Mouse (Mus musculus): ENCODE measurements at regions not wholly inside any gene's neighbourhood (a gene's known extent, or its start where the extent isn't known, plus 50 kb on each side); places are given as distances from the start of the nearest gene placed in this dataset.

DNA sequence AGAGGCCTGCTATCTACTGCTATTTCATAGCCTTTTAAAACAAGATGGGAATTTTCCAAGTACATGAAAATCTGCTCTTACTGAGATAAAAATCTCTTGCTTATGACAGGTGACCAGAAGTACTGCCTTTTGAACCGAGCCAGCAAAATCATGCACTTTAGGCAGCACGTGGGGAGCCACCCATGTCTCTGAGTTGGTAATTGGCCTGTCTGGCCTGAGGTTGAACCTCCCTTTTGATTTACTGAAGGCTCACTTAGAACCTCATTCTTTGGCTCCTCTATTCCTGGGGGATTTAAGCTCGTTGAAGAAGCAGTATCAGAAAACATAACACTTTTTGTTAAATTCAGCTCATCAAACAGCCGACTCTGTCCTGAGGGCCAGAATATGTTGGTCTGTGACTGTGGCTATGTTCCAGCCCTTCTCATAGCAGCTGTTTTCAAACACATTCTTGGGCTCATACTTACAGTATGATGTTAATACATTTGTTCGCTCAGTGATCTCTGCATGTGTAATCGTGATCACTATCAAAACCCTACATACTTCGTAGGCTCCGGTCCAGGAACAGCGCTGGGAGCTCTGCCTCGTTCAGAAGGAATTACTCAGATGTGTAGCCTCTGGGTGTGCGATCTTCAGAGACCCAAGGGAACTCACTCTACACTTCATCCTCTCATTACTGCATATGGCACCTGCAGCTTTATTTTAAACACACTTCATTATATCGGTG, 290.1 kb upstream of the Gm15217 start:
- WGBS: 57% methylated on average over 12 of the region's 12 CpGs
- Histone ChIP-seq H3K4me1 (ENCODE audit: control insufficient read depth, insufficient read depth, low read length) (no peaks in the 10 kb centered on the region), H3K4me3 (replicated peaks; ENCODE audit: extremely low read depth, low read depth, low read length) (no peak overlapping the region)

DNA sequence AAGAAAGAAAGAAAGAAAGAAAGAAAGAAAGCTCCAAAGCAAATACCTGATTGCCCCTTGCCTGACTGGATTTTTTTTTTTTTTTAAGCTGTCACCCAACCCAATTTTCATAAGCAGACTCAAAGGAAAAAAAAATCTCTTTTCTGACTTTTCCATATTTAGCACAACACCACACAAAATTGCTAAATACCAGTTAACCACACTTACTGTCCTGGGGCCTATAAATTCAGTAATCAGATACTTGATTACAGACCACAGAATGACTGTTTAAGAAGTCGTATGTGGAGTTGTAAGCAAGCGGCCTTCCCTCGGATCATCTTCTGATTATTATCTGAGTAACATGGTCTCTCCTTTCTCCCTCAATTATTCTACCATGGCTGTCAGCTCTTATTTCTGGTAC, 263.3 kb upstream of the Gm15217 start:
- Histone ChIP-seq H3K4me1 (ENCODE audit: control insufficient read depth, insufficient read depth, low read length) (no peaks in the 10 kb centered on the region), H3K4me3 (replicated peaks; ENCODE audit: extremely low read depth, low read depth, low read length) (no peak overlapping the region)
- DNase-seq: no peak
- no peak for TF ChIP-seq POLR2A (IDR thresholded peaks at IDR 0.05; ENCODE audit: borderline replicate concordance, extremely low read depth, low read depth, low read length)
- TF ChIP-seq CTCF (IDR thresholded peaks at IDR 0.05; ENCODE audit: insufficient read depth, low read length): no peak
- WGBS: 89% methylated on average over 3 of the region's 3 CpGs

More for the DNA sequence above, 290.1 kb upstream of the Gm15217 start:
- no peak for DNase-seq
- TF ChIP-seq POLR2A (IDR thresholded peaks at IDR 0.05; ENCODE audit: borderline replicate concordance, extremely low read depth, low read depth, low read length): no peak
- TF ChIP-seq CTCF (IDR thresholded peaks at IDR 0.05; ENCODE audit: insufficient read depth, low read length): no peak

DNA sequence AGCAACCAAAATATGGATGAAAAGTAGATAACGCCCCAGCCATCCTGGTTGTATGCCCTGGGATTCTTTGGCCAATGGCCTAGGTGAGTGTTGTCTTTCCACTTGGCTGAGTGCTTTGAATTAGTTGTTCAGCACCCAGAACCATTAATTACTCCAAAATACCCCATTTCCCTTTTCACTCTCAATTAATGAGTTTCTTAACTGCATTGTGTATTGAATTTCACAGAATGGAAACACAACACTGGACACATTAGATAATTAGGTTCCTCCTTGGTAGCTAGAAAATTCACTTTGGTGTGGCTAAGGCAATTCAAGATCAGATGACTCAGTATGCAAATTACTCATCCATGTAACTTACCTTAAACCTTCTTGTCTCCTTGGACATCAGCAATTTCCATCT, 252.7 kb upstream of the Gm15217 start:
- 93% methylated on average over 1 of the region's 1 CpGs for WGBS
- Histone ChIP-seq H3K4me3 (replicated peaks; ENCODE audit: extremely low read depth, low read depth, low read length) (no peak overlapping the region), H3K4me1 (ENCODE audit: control insufficient read depth, insufficient read depth, low read length) (no peaks in the 10 kb centered on the region)
- TF ChIP-seq CTCF (IDR thresholded peaks at IDR 0.05; ENCODE audit: insufficient read depth, low read length) (no peak), POLR2A (IDR thresholded peaks at IDR 0.05; ENCODE audit: borderline replicate concordance, extremely low read depth, low read depth, low read length) (no peak)
- DNase-seq: no peak

DNA sequence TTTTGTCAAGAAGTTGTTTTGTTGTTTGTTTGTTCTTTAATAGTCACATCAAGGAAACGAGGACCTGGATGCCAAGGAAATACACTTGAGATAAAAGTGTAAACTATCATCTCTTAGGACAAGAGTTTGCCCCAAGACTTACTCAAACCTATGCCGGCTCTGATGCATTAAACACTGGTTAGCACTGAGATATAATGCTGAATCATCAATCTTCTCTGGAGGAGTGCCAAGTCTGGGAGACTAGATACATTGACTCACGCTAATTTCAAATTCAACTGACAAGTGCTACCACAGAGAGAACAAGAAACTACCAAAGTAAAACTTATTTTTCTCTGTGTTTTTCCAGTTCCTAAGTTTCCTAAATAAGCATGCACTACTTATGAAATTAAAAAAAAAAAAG, 249.5 kb upstream of the Gm15217 start:
- DNase-seq: no peak
- Histone ChIP-seq H3K4me1 (ENCODE audit: control insufficient read depth, insufficient read depth, low read length) (no peaks in the 10 kb centered on the region), H3K4me3 (replicated peaks; ENCODE audit: extremely low read depth, low read depth, low read length) (no peak overlapping the region)
- no peak for TF ChIP-seq CTCF (IDR thresholded peaks at IDR 0.05; ENCODE audit: insufficient read depth, low read length)
- TF ChIP-seq POLR2A (IDR thresholded peaks at IDR 0.05; ENCODE audit: borderline replicate concordance, extremely low read depth, low read depth, low read length): no peak
- WGBS: 49% methylated on average over 3 of the region's 3 CpGs

DNA sequence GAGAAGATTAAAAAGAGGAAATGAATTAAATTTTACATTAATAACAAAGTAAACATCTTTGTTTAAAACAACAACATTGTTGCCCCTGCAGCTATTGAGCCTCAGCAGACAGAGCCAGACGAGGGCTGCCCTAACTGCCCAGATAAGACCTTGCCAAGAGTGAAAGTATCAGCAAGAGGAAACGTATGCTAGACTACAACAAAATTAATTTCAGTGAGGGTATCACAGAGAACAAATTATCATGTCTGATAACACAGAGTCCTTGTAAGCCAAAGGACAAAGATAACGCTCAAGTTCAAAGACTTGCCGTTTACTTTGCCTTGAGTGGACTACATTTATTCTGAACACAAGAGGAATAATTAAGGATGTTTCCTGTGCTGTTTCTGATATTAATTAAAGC, 235.0 kb upstream of the Gm15217 start:
- H3K4me3 ChIP-seq (replicated peaks; ENCODE audit: extremely low read depth, low read depth, low read length): no peak overlapping the region
- DNase-seq: no peak
- WGBS: 12% methylated on average over 4 of the region's 4 CpGs
- no peaks in the 10 kb centered on the region; the same call in 1 of the 2 replicates for H3K4me1 ChIP-seq (ENCODE audit: control insufficient read depth, insufficient read depth, low read length)
- TF ChIP-seq POLR2A (IDR thresholded peaks at IDR 0.05; ENCODE audit: borderline replicate concordance, extremely low read depth, low read depth, low read length): no peak
- no peak for TF ChIP-seq CTCF (IDR thresholded peaks at IDR 0.05; ENCODE audit: insufficient read depth, low read length)

DNA sequence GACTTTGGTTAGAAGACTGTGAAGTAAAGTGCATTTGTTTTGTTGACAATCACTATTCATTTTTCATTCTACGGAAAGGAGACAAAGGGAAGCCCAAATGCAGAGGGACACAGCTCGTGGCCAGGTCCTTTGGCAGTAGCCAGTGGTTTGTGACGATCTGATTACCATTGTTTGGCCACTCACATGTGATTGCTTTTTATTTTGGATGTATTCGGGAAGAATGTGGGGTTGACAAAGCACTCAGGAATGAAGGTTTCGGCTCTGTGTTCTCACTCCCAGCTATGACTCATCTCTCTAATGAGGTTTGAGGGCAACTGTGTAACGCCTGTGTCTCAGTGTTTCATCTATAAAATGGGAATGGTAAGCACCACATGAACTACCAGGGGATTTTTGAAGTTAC, 234.5 kb upstream of the Gm15217 start:
- TF ChIP-seq CTCF (IDR thresholded peaks at IDR 0.05; ENCODE audit: insufficient read depth, low read length): no peak
- no peak for TF ChIP-seq POLR2A (IDR thresholded peaks at IDR 0.05; ENCODE audit: borderline replicate concordance, extremely low read depth, low read depth, low read length)
- WGBS: 17% methylated on average over 6 of the region's 6 CpGs
- no peak for DNase-seq
- Histone ChIP-seq H3K4me1 (ENCODE audit: control insufficient read depth, insufficient read depth, low read length) (no peaks in the 10 kb centered on the region; the same call in 1 of the 2 replicates), H3K4me3 (replicated peaks; ENCODE audit: extremely low read depth, low read depth, low read length) (no peak overlapping the region)

DNA sequence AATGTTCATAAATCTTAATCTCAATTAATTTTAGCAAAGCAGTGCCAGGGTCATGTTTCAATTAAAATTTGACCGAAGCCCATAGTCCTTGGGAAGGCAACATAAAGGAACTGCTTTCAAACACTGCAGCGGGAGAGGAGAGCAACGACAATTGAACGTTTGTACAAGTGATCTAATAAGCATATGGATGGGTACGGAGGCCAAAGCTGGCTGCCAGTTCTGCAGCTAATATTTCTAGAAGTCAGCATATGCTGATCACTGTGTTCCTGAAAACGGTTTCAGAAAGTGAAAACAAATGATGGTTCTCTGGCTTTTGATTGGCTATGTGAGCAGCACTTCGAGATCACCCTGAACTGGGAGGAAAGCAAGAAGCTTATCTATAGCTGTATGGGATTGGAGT, 233.6 kb upstream of the Gm15217 start:
- Histone ChIP-seq H3K4me3 (replicated peaks; ENCODE audit: extremely low read depth, low read depth, low read length) (no peak overlapping the region), H3K4me1 (ENCODE audit: control insufficient read depth, insufficient read depth, low read length) (no peaks in the 10 kb centered on the region; the same call in 1 of the 2 replicates)
- TF ChIP-seq CTCF (IDR thresholded peaks at IDR 0.05; ENCODE audit: insufficient read depth, low read length) (no peak), POLR2A (IDR thresholded peaks at IDR 0.05; ENCODE audit: borderline replicate concordance, extremely low read depth, low read depth, low read length) (no peak)
- DNase-seq: no peak
- 61% methylated on average over 7 of the region's 7 CpGs for WGBS

DNA sequence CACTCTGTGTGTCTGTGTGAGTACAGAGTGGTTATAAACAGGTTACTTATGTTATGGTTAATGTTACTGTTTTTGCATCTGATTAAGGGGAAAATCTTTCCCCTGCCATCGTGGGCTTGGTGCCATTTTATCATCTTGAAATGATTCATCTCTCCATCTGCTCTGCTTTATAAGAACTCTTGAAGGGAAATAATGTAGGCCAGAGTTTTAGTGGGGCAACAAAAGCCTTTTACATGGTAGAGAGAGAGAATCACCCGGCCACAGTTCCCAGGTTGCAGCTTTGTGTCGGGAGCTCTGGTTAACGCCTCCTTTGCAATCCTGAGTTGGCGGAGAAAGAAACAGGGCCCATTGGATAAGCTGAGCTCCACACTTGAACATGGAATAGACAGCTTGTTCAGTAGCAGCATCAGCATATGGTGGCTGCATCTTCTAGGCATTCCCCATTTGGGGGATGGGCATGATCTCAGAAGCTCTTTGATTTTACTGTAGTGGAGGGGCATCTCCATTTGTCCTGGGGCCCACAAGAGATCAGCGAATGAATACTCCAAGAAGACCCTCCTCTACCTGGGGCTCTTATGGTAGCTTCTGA, 230.0 kb upstream of the Gm15217 start:
- DNase-seq: no peak
- Histone ChIP-seq H3K4me3 (replicated peaks; ENCODE audit: extremely low read depth, low read depth, low read length) (no peak overlapping the region), H3K4me1 (ENCODE audit: control insufficient read depth, insufficient read depth, low read length) (no peaks in the 10 kb centered on the region)
- WGBS: 89% methylated on average over 6 of the region's 6 CpGs
- TF ChIP-seq CTCF (IDR thresholded peaks at IDR 0.05; ENCODE audit: insufficient read depth, low read length) (no peak), POLR2A (IDR thresholded peaks at IDR 0.05; ENCODE audit: borderline replicate concordance, extremely low read depth, low read depth, low read length) (no peak)

DNA sequence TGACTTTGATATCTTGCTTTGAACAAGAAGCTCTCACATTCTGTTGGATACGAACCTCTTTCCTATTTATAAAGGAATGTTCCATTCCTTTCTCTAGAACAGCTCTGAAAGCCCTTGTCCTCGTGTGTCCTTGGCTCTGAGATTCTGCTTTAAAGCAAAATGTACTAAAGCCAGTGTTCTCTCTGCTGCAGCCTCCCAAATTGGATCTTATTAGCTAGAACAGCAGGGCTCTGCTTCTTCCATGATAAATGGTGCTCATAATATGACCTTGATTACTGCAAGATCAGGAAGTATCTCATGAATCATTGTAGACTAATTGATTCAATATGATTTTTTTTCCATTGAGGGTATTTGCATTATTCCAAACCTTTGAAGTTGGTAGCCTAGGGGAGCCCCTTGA, 220.5 kb upstream of the Gm15217 start:
- 32% methylated on average over 2 of the region's 2 CpGs for WGBS
- no peak for DNase-seq
- H3K4me1 ChIP-seq (ENCODE audit: control insufficient read depth, insufficient read depth, low read length): no peaks in the 10 kb centered on the region
- no peak overlapping the region for H3K4me3 ChIP-seq (replicated peaks; ENCODE audit: extremely low read depth, low read depth, low read length)
- no peak for TF ChIP-seq CTCF (IDR thresholded peaks at IDR 0.05; ENCODE audit: insufficient read depth, low read length)
- no peak for TF ChIP-seq POLR2A (IDR thresholded peaks at IDR 0.05; ENCODE audit: borderline replicate concordance, extremely low read depth, low read depth, low read length)
